Mouse (Mus musculus) erythroblast, embryonic 14.5 days (primary cell): ENCODE data around the gene Pstpip1. TPM values are rescaled to one million over a fixed set of nuclear protein-coding genes. Genes with fewer than 3 reads are reported as not detected.

Experiments
- H3K27me3 ChIP-seq: 2 replicates; pipeline ENCODE4 v1.6.1; 2012; ENCODE audit warnings: inconsistent platforms; ENCODE audit not compliant: control insufficient read depth
- H3K36me3 ChIP-seq: 2 replicates; pipeline ENCODE4 v1.6.1; 2012; ENCODE audit warnings: mild to moderate bottlenecking, inconsistent platforms; ENCODE audit not compliant: control insufficient read depth
- H3K4me1 ChIP-seq: 2 replicates; pipeline ENCODE4 v1.6.1; 2012; ENCODE audit warnings: inconsistent platforms; ENCODE audit not compliant: control insufficient read depth
- H3K4me3 ChIP-seq: replicated peaks from 2 replicates; pipeline ENCODE3; 2012; ENCODE audit warnings: moderate library complexity, mild to moderate bottlenecking, inconsistent platforms
- H3K9me3 ChIP-seq: 2 replicates; pipeline ENCODE4 v1.6.1; 2012; ENCODE audit warnings: low read length, inconsistent platforms, mixed read lengths; ENCODE audit not compliant: control insufficient read depth
- GATA1 ChIP-seq: IDR thresholded peaks from 2 replicates; pipeline ENCODE4 v1.6.1; 2012; ENCODE audit warnings: low read length, inconsistent platforms, mixed read lengths
- TAL1 ChIP-seq: IDR thresholded peaks from 3 replicates; pipeline ENCODE4 v1.6.1; 2012; ENCODE audit warnings: low read length, inconsistent platforms, mixed read lengths
- polyA plus RNA-seq: library from polyadenylated mRNA; stranded (reverse); fragments of >175 nt; gene quantifications from 2 replicates; pipeline ENCODE4 v1.2.3, GENCODE M21; 2012

Gene Pstpip1
- polyA plus RNA-seq, 1 experiment = 0.06 TPM

DNA sequence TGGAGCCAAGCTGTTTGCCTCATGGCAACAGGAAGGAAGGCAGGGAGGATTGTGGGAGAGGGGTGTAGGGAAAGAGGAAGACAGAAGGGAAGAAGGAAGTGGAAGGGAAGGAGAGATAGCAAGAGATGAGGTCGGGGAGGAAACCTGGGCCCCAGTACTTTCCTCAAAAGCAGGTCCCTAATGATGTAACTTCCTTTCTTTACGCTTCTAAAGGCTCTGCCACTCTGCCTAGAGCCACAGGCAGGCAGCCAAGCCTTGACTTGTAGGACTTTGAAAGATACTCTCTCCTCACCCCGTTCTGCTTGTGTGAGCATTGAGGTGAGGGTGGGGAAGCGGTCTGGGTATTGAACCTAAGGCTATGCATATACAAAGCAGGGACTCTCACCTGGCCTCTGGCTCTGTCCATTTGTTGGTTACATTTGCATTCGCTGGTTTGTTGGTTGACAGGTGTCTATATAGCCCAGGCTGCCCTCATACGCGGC is 10.3 kb downstream of the Pstpip1 start:
- Histone ChIP-seq H3K36me3 (no peaks in the 10 kb centered on the region), H3K4me1 (no peaks in the 10 kb centered on the region), H3K27me3 (no peaks in the 10 kb centered on the region), H3K4me3 (no peak overlapping the region), H3K9me3 (no peaks in the 10 kb centered on the region)
- no peak for TF ChIP-seq GATA1

DNA sequence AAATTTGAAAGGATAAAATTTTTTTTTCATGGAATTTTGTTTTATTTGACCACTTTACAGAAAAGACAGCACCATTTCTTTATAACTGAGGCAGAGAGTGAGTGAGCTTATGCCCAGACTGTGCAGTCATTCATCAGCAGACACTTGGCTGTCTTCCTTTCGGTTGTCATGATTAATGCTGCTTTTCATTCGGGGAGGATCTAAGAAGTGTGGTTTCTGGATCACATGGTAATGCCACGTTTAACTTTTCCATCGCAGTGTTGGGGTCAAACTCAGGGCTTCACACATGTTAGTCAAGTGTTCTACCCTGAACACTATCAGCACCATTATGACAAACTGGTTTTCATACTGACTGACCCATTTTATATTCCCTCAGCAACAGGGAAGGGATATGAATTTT is 11.3 kb downstream of the Pstpip1 start:
- H3K4me3 ChIP-seq = no peak overlapping the region
- H3K9me3 ChIP-seq = no peaks in the 10 kb centered on the region
- no peaks in the 10 kb centered on the region for H3K36me3 ChIP-seq
- no peaks in the 10 kb centered on the region for H3K4me1 ChIP-seq
- no peak for TF ChIP-seq GATA1
- no peak for TF ChIP-seq TAL1
- no peaks in the 10 kb centered on the region for H3K27me3 ChIP-seq

DNA sequence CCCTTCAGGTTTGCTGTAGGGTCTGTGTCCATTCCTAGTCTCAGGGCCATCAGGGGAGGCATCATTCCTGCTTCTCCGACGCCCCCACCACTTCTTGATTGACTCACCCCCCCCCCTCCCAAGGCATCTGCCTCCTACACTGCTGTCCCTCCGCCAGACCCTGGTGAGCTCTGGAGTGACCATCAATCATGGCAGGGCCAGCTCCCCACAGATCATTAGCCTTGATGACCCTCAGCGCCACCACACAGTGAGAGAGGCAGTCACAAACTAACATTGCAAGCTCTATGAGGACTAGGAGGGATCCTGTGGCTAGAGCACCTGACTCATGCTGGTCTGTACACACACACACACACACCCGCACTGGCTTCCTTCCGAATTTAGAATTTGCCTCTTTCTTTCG is 15.2 kb downstream of the Pstpip1 start:
- no peaks in the 10 kb centered on the region for H3K36me3 ChIP-seq
- no peaks in the 10 kb centered on the region for H3K27me3 ChIP-seq
- no peaks in the 10 kb centered on the region for H3K4me1 ChIP-seq
- no peaks in the 10 kb centered on the region for H3K9me3 ChIP-seq
- TF ChIP-seq GATA1 = no peak
- no peak for TF ChIP-seq TAL1
- no peak overlapping the region for H3K4me3 ChIP-seq

DNA sequence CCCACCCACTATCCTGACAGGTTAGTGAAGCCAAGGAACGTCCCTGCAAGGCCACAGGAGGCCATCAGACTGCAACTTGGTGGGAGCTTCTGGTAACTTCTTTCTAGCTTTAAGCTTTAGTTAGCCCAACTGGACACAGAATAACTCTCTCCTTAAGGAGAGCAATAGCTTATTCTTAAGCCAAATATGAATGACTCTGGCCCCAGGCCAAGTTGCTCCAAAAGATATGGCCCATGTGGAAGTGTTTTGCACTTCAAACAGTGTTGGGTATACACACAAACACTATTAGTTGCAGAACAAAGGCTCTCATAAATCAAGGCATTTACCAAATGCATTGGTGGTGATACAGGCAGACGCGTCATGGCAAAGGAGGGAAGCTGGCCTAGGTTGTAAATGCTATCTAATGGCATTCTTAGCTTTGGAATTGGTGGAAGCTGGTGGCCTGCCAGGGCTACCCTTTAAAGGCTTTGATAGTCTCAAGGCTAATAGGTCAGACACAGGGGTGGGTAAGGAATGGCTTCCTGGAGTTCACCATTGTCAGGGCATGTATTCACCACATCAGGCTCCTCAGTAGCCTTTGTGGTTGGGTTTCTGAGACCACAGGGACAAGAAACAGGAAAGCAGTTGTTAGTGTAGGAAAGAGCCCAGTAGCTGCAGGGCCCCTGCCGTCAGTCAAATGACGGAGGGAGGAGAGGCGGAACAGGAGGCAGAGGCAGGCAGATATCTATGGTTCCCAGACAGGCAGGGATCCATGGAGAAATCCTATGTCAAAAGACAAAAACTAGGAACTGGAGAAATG is 16.7 kb downstream of the Pstpip1 start:
- no peaks in the 10 kb centered on the region for H3K4me1 ChIP-seq
- H3K9me3 ChIP-seq = no peaks in the 10 kb centered on the region
- H3K27me3 ChIP-seq = no peaks in the 10 kb centered on the region
- H3K36me3 ChIP-seq = no peaks in the 10 kb centered on the region
- TF ChIP-seq TAL1 (no peak), GATA1 (no peak)
- H3K4me3 ChIP-seq = no peak overlapping the region

DNA sequence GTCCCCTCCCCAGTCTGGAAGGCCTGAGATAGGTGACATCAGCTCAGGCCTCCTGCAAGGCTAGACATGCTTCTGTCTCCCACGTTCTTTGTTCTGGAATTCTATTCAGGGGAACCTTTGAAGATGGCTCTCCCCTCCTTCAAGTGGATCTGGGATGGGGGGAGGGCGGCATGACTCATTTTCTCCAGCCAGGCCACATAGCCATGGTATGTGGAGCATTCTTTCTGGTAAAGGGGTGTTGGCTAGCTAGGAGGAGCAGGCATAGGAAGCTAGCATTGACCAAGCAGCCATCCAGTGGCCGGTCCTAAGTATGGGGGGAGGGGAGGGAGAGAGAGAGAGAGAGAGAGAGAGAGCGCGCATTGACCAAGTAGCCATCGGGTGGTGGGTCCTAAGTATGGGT is 17.8 kb downstream of the Pstpip1 start:
- H3K4me1 ChIP-seq = no peaks in the 10 kb centered on the region
- no peak for TF ChIP-seq TAL1
- TF ChIP-seq GATA1 = no peak
- no peaks in the 10 kb centered on the region for H3K9me3 ChIP-seq
- no peaks in the 10 kb centered on the region for H3K36me3 ChIP-seq
- H3K4me3 ChIP-seq = no peak overlapping the region
- no peaks in the 10 kb centered on the region for H3K27me3 ChIP-seq

DNA sequence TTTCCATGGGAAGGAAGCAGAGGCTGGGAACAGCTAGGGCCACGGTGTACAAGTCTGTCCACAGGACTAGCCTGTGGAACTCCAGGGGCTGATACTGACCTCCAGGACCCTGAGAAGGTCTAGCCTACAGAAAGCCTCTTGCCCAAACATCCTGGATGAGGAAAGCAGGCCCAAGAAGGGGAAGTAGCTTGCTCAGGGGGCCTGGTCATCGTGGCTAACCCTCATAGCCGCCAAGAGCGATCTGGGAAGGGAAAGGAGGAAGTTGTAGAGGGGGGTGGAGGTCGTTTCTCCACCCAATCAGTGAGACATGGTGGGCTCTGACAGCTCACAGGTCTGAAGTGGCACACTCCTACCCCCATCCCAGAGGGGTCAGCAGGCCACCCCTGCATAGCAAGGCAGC is 18.4 kb downstream of the Pstpip1 start:
- Histone ChIP-seq H3K4me1 (no peaks in the 10 kb centered on the region), H3K36me3 (no peaks in the 10 kb centered on the region), H3K4me3 (no peak overlapping the region), H3K27me3 (no peaks in the 10 kb centered on the region), H3K9me3 (no peaks in the 10 kb centered on the region)
- TF ChIP-seq TAL1 (no peak), GATA1 (no peak)

DNA sequence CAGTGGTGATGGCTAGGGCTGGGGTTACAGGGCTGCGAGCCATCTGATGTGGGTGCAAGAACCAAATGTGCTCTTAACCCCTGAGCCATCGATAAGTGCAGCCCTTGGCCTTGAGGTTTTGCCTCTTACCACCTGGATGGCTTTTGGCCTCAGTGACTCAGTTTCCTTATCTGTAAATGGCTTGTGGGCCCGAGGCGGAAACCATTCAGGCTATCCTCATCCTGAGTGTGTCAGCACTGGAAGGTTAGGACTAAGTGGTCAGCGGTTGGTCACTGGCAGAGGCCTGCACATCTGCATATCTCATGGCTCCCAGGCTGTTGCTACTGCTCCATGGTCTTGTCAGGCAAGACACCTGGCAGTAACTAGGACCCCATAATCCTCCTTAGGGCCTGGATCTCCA is 28.3 kb downstream of the Pstpip1 start:
- TF ChIP-seq GATA1 (no peak), TAL1 (no peak)
- Histone ChIP-seq H3K4me3 (no peak overlapping the region), H3K27me3 (no peaks in the 10 kb centered on the region), H3K36me3 (no peaks in the 10 kb centered on the region), H3K9me3 (no peaks in the 10 kb centered on the region), H3K4me1 (peaks cover 5% of the 10 kb centered on the region)

DNA sequence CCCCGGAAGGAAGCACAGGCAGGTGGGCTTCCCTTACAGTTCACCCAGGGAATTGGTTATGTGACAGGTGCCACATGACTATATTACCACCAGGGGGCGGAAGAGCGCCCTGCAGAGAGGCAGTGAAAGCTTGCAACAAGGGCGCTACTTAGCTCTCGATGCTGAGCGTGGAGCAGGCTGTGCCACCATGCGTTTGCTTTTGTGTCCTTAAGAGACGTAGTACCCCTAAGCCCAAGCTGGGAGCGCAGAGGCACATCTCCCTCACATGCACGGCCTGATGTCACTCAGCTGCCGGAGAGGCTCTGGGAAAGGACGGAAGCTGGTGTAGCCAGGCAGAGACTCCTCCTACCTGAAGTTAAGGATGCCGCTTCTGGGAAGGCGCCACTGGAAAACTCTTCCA is 28.8 kb downstream of the Pstpip1 start:
- H3K4me1 ChIP-seq = peaks cover 5% of the 10 kb centered on the region
- no peaks in the 10 kb centered on the region for H3K9me3 ChIP-seq
- H3K27me3 ChIP-seq = no peaks in the 10 kb centered on the region
- H3K4me3 ChIP-seq = peak overlapping the region; percentile 21
- no peak for TF ChIP-seq TAL1
- no peak for TF ChIP-seq GATA1
- no peaks in the 10 kb centered on the region for H3K36me3 ChIP-seq

DNA sequence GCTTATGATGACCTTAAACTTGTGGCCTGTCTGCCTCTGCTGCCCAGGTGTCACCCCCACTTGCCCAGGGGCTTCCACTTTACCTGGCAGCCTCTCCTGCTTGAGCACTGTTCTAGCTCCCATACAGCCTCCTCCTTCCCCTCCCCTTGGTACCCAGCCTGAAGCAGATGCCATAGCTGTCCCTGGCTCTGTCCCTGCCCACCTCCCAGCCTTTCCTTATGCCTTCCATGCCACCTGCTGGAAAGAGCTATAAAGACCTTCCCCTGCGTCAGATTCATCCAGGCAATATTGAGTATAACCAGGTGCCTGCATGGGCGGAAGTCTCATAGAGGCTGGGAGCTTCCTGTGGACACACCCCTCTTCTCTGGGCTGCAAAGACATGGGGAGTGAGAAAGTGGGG is 29.9 kb downstream of the Pstpip1 start:
- no peak overlapping the region for H3K4me3 ChIP-seq
- H3K9me3 ChIP-seq = no peaks in the 10 kb centered on the region
- H3K27me3 ChIP-seq = no peaks in the 10 kb centered on the region
- no peaks in the 10 kb centered on the region for H3K36me3 ChIP-seq
- no peak for TF ChIP-seq GATA1
- TF ChIP-seq TAL1 = no peak
- peaks cover 5% of the 10 kb centered on the region for H3K4me1 ChIP-seq

DNA sequence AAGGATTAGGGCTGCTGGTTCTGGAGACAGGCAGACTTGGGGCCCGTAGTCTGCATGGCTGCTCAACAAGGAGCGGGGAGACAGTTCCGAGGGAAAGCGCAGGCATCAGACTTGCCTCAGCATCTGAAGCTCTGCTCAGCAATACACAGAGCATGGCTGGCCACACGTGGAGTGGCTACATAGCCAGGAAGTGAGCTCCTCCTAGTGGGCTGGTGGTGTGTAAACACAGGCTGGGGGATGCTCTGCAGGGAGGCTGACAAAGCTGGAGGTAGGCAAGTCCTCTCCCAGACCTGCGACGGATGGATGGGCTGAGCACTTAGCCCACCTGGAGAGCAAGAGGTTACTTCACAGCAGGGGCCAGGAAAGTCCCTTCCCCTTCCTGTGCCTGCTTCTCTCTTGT is 31.3 kb downstream of the Pstpip1 start:
- Histone ChIP-seq H3K4me1 (peaks cover 5% of the 10 kb centered on the region), H3K4me3 (no peak overlapping the region), H3K27me3 (no peaks in the 10 kb centered on the region), H3K9me3 (no peaks in the 10 kb centered on the region), H3K36me3 (no peaks in the 10 kb centered on the region)
- no peak for TF ChIP-seq TAL1
- TF ChIP-seq GATA1 = no peak
